Comparison of ENCODE assay signal across 18 mouse cellular contexts in genomic region chr10:71007001-71007400, GRCm38 (mm10).
DNase-seq lines count a peak whose midpoint lies in the region; ATAC-seq and TF ChIP-seq lines count a peak whose summit lies in the region.
"Had no signal": no experiment of that assay in that cellular context is flagged by ENCODE, and none has a peak within 500 bp of the region (broad histone marks: within the 10 kb centered on the region; RNA-seq: fewer than 3 reads in every experiment).

No protein-coding gene starts in this region.

- H3K9me3 ChIP-seq in heart, embryonic 11.5 days (replicated peaks; ENCODE audit: control insufficient read depth, low read length), result no peaks in the 10 kb centered on the region
- no peaks in the 10 kb centered on the region for H3K9me3 ChIP-seq in lung, embryonic 16.5 days (ENCODE audit: control insufficient read depth, low read length)
- H3K9me3 ChIP-seq in lung, postnatal 0 days (ENCODE audit: low read length), result no peaks in the 10 kb centered on the region

- TF ChIP-seq EP300 in lung, postnatal 0 days (IDR thresholded peaks at IDR 0.05), result no peak

- no peak overlapping the region for H3K27ac ChIP-seq in heart, embryonic 11.5 days (ENCODE audit: low read depth, low read length)
- H3K27ac ChIP-seq in lung, embryonic 16.5 days (ENCODE audit: low read length), result peak overlapping the region; percentile 79; the same call in 1 of the 2 replicates
- no peak overlapping the region for H3K27ac ChIP-seq in lung, postnatal 0 days (ENCODE audit: low read length)

- H3K4me1 ChIP-seq in heart, embryonic 11.5 days (ENCODE audit: control insufficient read depth, insufficient read depth, low read length), result no peaks in the 10 kb centered on the region
- H3K4me1 ChIP-seq in lung, embryonic 16.5 days (replicated peaks; ENCODE audit: control insufficient read depth, insufficient read depth, low read length), result peaks cover 12% of the 10 kb centered on the region; the same call in 1 of the 2 replicates
- no peaks in the 10 kb centered on the region for H3K4me1 ChIP-seq in lung, postnatal 0 days (ENCODE audit: insufficient read depth, low read depth, low read length)

- DNase-seq in heart, adult 11 months, result peak; percentile 91
- no peak for DNase-seq in lung, postnatal 0 days (ENCODE audit: low spot score)
- DNase-seq: adrenal gland, adult 2 months; adrenal gland, adult 8-10 months; adrenal gland, postnatal 10 days; adrenal gland, postnatal 14 days; adrenal gland, postnatal 25 days; adrenal gland, postnatal 36 days; B cell, adult 2 months; cerebellum, adult 11 months; cerebellum, adult 11-12 months; cerebellum, adult 18-20 months had no signal

- no peak for ATAC-seq in heart, embryonic 11.5 days (replicated peaks; ENCODE audit: insufficient number of reproducible peaks, low FRiP score, low TSS enrichment)
- ATAC-seq in lung, embryonic 16.5 days (ENCODE audit: low read depth), result no peak
- ATAC-seq in lung, postnatal 0 days, result no peak
- ATAC-seq: activated CD4-positive, CD25-positive, alpha-beta regulatory T cell, adult 4 months; CD4-positive, CD25-positive, alpha-beta regulatory T cell, adult 4 months; Patski had no signal

- H3K4me2 ChIP-seq in heart, embryonic 11.5 days, result no peak overlapping the region
- H3K4me2 ChIP-seq in lung, embryonic 16.5 days (ENCODE audit: low read depth, low read length), result no peak overlapping the region
- no peak overlapping the region for H3K4me2 ChIP-seq in lung, postnatal 0 days (replicated peaks; ENCODE audit: low read depth, low read length)

- WGBS in heart, embryonic 11.5 days (ENCODE audit: insufficient replicate concordance), result 87% methylated on average over 3 of the region's 3 CpGs
- WGBS in lung, embryonic 16.5 days, result 82% methylated on average over 3 of the region's 3 CpGs
- 80% methylated on average over 3 of the region's 3 CpGs for WGBS in lung, postnatal 0 days

- no peak overlapping the region for H3K9ac ChIP-seq in heart, embryonic 11.5 days (ENCODE audit: low read depth, low read length)
- no peak overlapping the region for H3K9ac ChIP-seq in lung, embryonic 16.5 days (ENCODE audit: low read length)
- H3K9ac ChIP-seq in lung, postnatal 0 days (replicated peaks; ENCODE audit: low read depth), result no peak overlapping the region

- H3K36me3 ChIP-seq in heart, embryonic 11.5 days (ENCODE audit: control insufficient read depth, insufficient read depth, low read length), result no peaks in the 10 kb centered on the region
- H3K36me3 ChIP-seq in lung, embryonic 16.5 days (ENCODE audit: control insufficient read depth, insufficient read depth, low read length), result no peaks in the 10 kb centered on the region
- H3K36me3 ChIP-seq in lung, postnatal 0 days (ENCODE audit: insufficient read depth, low read length), result no peaks in the 10 kb centered on the region
- H3K36me3 ChIP-seq: G1E had no signal

- no peak for TF ChIP-seq CTCF in lung, postnatal 0 days (IDR thresholded peaks at IDR 0.05)

- H3K4me3 ChIP-seq in heart, embryonic 11.5 days (ENCODE audit: low read depth, low read length), result no peak overlapping the region
- no peak overlapping the region for H3K4me3 ChIP-seq in lung, embryonic 16.5 days (ENCODE audit: low read length)
- no peak overlapping the region for H3K4me3 ChIP-seq in lung, postnatal 0 days (ENCODE audit: low read depth, low read length)

- no peaks in the 10 kb centered on the region for H3K27me3 ChIP-seq in heart, embryonic 11.5 days (ENCODE audit: control insufficient read depth, insufficient read depth, low read length)
- H3K27me3 ChIP-seq in lung, embryonic 16.5 days (ENCODE audit: control insufficient read depth, insufficient read depth, low read depth, low read length), result no peaks in the 10 kb centered on the region
- no peaks in the 10 kb centered on the region for H3K27me3 ChIP-seq in lung, postnatal 0 days (replicated peaks; ENCODE audit: insufficient read depth, low read length)
- H3K27me3 ChIP-seq: Patski had no signal
